Mouse (Mus musculus) brain, embryonic 14.5 days (tissue): ENCODE measurements around the gene Itpr1.

Source experiments
- CTCF ChIP-seq: fragments of 200-500 bp; IDR thresholded peaks from 2 replicates; pipeline ENCODE4 v1.5.1; 2012; ENCODE audit warnings: inconsistent platforms, mild to moderate bottlenecking, moderate library complexity, borderline replicate concordance; ENCODE audit not compliant: insufficient read depth, insufficient read length; ENCODE audit errors: extremely low read depth
- POLR2A ChIP-seq: fragments of 200-500 bp; IDR thresholded peaks from 2 replicates; pipeline ENCODE4 v1.6.1; 2012; ENCODE audit warnings: mild to moderate bottlenecking, inconsistent platforms, borderline replicate concordance; ENCODE audit not compliant: poor library complexity, insufficient read depth, insufficient read length, severe bottlenecking; ENCODE audit errors: extremely low read depth

DNA sequence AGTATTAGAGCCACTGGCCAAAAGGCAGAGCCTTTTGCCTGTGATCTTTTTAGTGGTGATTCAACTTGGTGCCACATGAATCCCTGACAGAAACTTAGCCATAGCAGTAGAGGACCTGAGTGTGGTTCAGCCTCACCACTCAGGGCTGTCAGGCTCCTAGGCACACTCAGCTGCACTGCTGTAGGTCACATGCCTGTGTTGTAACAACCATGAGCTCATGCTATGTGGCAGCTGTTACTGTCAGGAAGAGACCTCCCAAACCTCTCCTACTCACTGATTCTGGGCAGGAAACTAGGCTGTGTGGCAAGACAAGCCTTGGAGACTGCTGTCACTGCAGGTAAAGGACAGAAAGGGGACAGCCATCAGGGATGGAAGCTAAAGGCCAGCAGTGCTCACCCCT lies 315.1 kb downstream of the Itpr1 start:
- no peak for TF ChIP-seq CTCF
- no peak for TF ChIP-seq POLR2A
